Mouse (Mus musculus): Measurements from ENCODE around the gene Lrrc25. TPM values are rescaled to one million over a fixed set of nuclear protein-coding genes. Genes with fewer than 3 reads are reported as not detected.

Lrrc25 gene
- polyA plus RNA-seq, 1 experiment from 2014 or later: 2.1 TPM

GRCm38 (mm10) chr8:70635527-70635926, 19.6 kb downstream of the Lrrc25 start:
- H3K4me2 ChIP-seq (replicated peaks; ENCODE audit: low read depth): no peak overlapping the region
- H3K27ac ChIP-seq (ENCODE audit: low read depth, low read length): no peak overlapping the region; the same call in 1 of the 2 replicates
- H3K9me3 ChIP-seq (ENCODE audit: control insufficient read depth): no peaks in the 10 kb centered on the region
- 0 out of 2 replicates have a peak, but pooled peaks cover 2% of the 10 kb centered on the region for H3K4me1 ChIP-seq (replicated peaks; ENCODE audit: control insufficient read depth, insufficient read depth, low read length)
- H3K9ac ChIP-seq (ENCODE audit: low read depth, low read length): no peak overlapping the region
- no peak for TF ChIP-seq CTCF (IDR thresholded peaks at IDR 0.05; ENCODE audit: low read depth)
- H3K27me3 ChIP-seq (replicated peaks; ENCODE audit: control insufficient read depth, insufficient read depth, low read length): no peaks in the 10 kb centered on the region
- WGBS: 80% methylated on average over 6 of the region's 6 CpGs
- ATAC-seq: no peak
- H3K4me3 ChIP-seq (ENCODE audit: low read depth, low read length): no peak overlapping the region
- no peaks in the 10 kb centered on the region for H3K36me3 ChIP-seq (ENCODE audit: control insufficient read depth, insufficient read depth)

GRCm38 (mm10) chr8:70636838-70637237, 20.9 kb downstream of the Lrrc25 start:
- no peaks in the 10 kb centered on the region for H3K9me3 ChIP-seq (ENCODE audit: control insufficient read depth)
- TF ChIP-seq CTCF (IDR thresholded peaks at IDR 0.05; ENCODE audit: low read depth): no peak; the same call in 1 of the 2 replicates
- peak; percentile 61 for ATAC-seq
- H3K4me1 ChIP-seq (replicated peaks; ENCODE audit: control insufficient read depth, insufficient read depth, low read length): 0 out of 2 replicates have a peak, but pooled peaks cover 2% of the 10 kb centered on the region
- H3K4me3 ChIP-seq (ENCODE audit: low read depth, low read length): no peak overlapping the region
- peak overlapping the region; percentile 62; the same call in 1 of the 2 replicates for H3K27ac ChIP-seq (ENCODE audit: low read depth, low read length)
- no peaks in the 10 kb centered on the region for H3K27me3 ChIP-seq (replicated peaks; ENCODE audit: control insufficient read depth, insufficient read depth, low read length)
- H3K36me3 ChIP-seq (ENCODE audit: control insufficient read depth, insufficient read depth): no peaks in the 10 kb centered on the region
- no peak overlapping the region for H3K9ac ChIP-seq (ENCODE audit: low read depth, low read length)
- WGBS: 40% methylated on average over 8 of the region's 8 CpGs
- H3K4me2 ChIP-seq (replicated peaks; ENCODE audit: low read depth): peak overlapping the region; percentile 38; the same call in 1 of the 2 replicates

- no peak for TF ChIP-seq CTCF (IDR thresholded peaks at IDR 0.05; ENCODE audit: low read depth)
- Histone ChIP-seq H3K36me3 (ENCODE audit: control insufficient read depth, insufficient read depth) (no peaks in the 10 kb centered on the region), H3K9me3 (ENCODE audit: control insufficient read depth) (no peaks in the 10 kb centered on the region), H3K4me2 (replicated peaks; ENCODE audit: low read depth) (no peak overlapping the region), H3K27ac (ENCODE audit: low read depth, low read length) (peak overlapping the region; percentile 9; the same call in 1 of the 2 replicates), H3K4me1 (replicated peaks; ENCODE audit: control insufficient read depth, insufficient read depth, low read length) (0 out of 2 replicates have a peak, but pooled peaks cover 2% of the 10 kb centered on the region), H3K4me3 (ENCODE audit: low read depth, low read length) (no peak overlapping the region), H3K9ac (ENCODE audit: low read depth, low read length) (no peak overlapping the region), H3K27me3 (replicated peaks; ENCODE audit: control insufficient read depth, insufficient read depth, low read length) (no peaks in the 10 kb centered on the region)
- WGBS: 35% methylated on average over 9 of the region's 9 CpGs
- peak; percentile 52 for ATAC-seq
These were observed 22.8 kb downstream of the Lrrc25 start for GRCm38 (mm10) chr8:70638752-70639151.

- no peak overlapping the region for H3K4me3 ChIP-seq (ENCODE audit: low read depth, low read length)
- WGBS: 69% methylated on average over 3 of the region's 3 CpGs
- no peak for ATAC-seq
- H3K36me3 ChIP-seq (ENCODE audit: control insufficient read depth, insufficient read depth): no peaks in the 10 kb centered on the region
- no peak for TF ChIP-seq CTCF (IDR thresholded peaks at IDR 0.05; ENCODE audit: low read depth)
- no peaks in the 10 kb centered on the region for H3K27me3 ChIP-seq (replicated peaks; ENCODE audit: control insufficient read depth, insufficient read depth, low read length)
- no peak overlapping the region for H3K4me2 ChIP-seq (replicated peaks; ENCODE audit: low read depth)
- H3K9me3 ChIP-seq (ENCODE audit: control insufficient read depth): no peaks in the 10 kb centered on the region
- no peak overlapping the region for H3K9ac ChIP-seq (ENCODE audit: low read depth, low read length)
- H3K4me1 ChIP-seq (replicated peaks; ENCODE audit: control insufficient read depth, insufficient read depth, low read length): peaks cover 3% of the 10 kb centered on the region; the same call in 1 of the 2 replicates
- no peak overlapping the region for H3K27ac ChIP-seq (ENCODE audit: low read depth, low read length)
These were observed 27.1 kb downstream of the Lrrc25 start for GRCm38 (mm10) chr8:70643019-70643418.

GRCm38 (mm10) chr8:70644065-70644464, 28.1 kb downstream of the Lrrc25 start:
- TF ChIP-seq CTCF (IDR thresholded peaks at IDR 0.05; ENCODE audit: low read depth): peak; percentile 55
- Histone ChIP-seq H3K4me1 (replicated peaks; ENCODE audit: control insufficient read depth, insufficient read depth, low read length) (peaks cover 11% of the 10 kb centered on the region; the same call in 1 of the 2 replicates), H3K4me2 (replicated peaks; ENCODE audit: low read depth) (no peak overlapping the region), H3K36me3 (ENCODE audit: control insufficient read depth, insufficient read depth) (0 out of 2 replicates have a peak, but pooled peaks cover 3% of the 10 kb centered on the region), H3K4me3 (ENCODE audit: low read depth, low read length) (no peak overlapping the region), H3K9ac (ENCODE audit: low read depth, low read length) (no peak overlapping the region), H3K9me3 (ENCODE audit: control insufficient read depth) (no peaks in the 10 kb centered on the region), H3K27me3 (replicated peaks; ENCODE audit: control insufficient read depth, insufficient read depth, low read length) (no peaks in the 10 kb centered on the region), H3K27ac (ENCODE audit: low read depth, low read length) (no peak overlapping the region)
- WGBS: 88% methylated on average over 2 of the region's 2 CpGs
- no peak for ATAC-seq

- Histone ChIP-seq H3K4me3 (ENCODE audit: low read depth, low read length) (no peak overlapping the region), H3K36me3 (ENCODE audit: control insufficient read depth, insufficient read depth) (peaks cover 8% of the 10 kb centered on the region; the same call in 1 of the 2 replicates), H3K4me1 (replicated peaks; ENCODE audit: control insufficient read depth, insufficient read depth, low read length) (peaks cover 19% of the 10 kb centered on the region; the same call in 1 of the 2 replicates), H3K4me2 (replicated peaks; ENCODE audit: low read depth) (no peak overlapping the region), H3K9ac (ENCODE audit: low read depth, low read length) (no peak overlapping the region), H3K27me3 (replicated peaks; ENCODE audit: control insufficient read depth, insufficient read depth, low read length) (no peaks in the 10 kb centered on the region), H3K27ac (ENCODE audit: low read depth, low read length) (peak overlapping the region; percentile 17), H3K9me3 (ENCODE audit: control insufficient read depth) (no peaks in the 10 kb centered on the region)
- TF ChIP-seq CTCF (IDR thresholded peaks at IDR 0.05; ENCODE audit: low read depth): no peak
- 43% methylated on average over 17 of the region's 17 CpGs for WGBS
- no peak for ATAC-seq
These were observed 29.7 kb downstream of the Lrrc25 start for GRCm38 (mm10) chr8:70645501-70646224.

Measured in intestine, postnatal 0 days (tissue).